Mouse (Mus musculus) CH12.LX (cell line): ENCODE data around the gene Cfap69. TPM values are rescaled to one million over a fixed set of nuclear protein-coding genes. Genes with fewer than 3 reads are reported as not detected.

ENCODE experiments used
- DNase-seq: peaks from one replicate; pipeline ENCODE4 v3.0.0-alpha.2; 2013; ENCODE audit errors: extremely low read depth
- H3K27ac ChIP-seq: 2 replicates; pipeline ENCODE4 v1.5.1; 2012; ENCODE audit warnings: low read depth, mild to moderate bottlenecking, control low read depth, moderate library complexity; ENCODE audit not compliant: insufficient read depth
- H3K27me3 ChIP-seq: replicated peaks from 2 replicates; pipeline ENCODE3; 2012; ENCODE audit warnings: inconsistent platforms
- H3K36me3 ChIP-seq, 2 experiments: replicated peaks in 1 of 2; 2 replicates each; pipeline versions ENCODE3 to v1.6.1; 2012; ENCODE audit warnings: inconsistent platforms in 1 of 2, low read length in 1 of 2, mild to moderate bottlenecking in 1 of 2, mixed read lengths in 1 of 2, moderate library complexity in 1 of 2; ENCODE audit not compliant: control insufficient read depth in 1 of 2, insufficient read depth in 1 of 2
- H3K4me1 ChIP-seq, 2 experiments: 2 replicates each; pipeline ENCODE4 v1.6.1; 2012; ENCODE audit warnings: inconsistent platforms in 1 of 2, moderate library complexity in 1 of 2; ENCODE audit not compliant: insufficient read depth in 2 of 2, control insufficient read depth in 1 of 2
- H3K4me2 ChIP-seq: 2 replicates; pipeline ENCODE4 v1.6.1; 2012; ENCODE audit warnings: low read depth, mild to moderate bottlenecking, control low read depth; ENCODE audit not compliant: poor library complexity, insufficient read depth, severe bottlenecking
- H3K4me3 ChIP-seq, 3 experiments: fragments of 150-350 bp in 1 of 3; sonication (generic) in 1 of 3; replicated peaks in 1 of 3; 2 replicates each; pipeline versions ENCODE3 to v1.5.1; 2011 to 2012; ENCODE audit warnings: low read depth in 2 of 3, low read length in 2 of 3, mild to moderate bottlenecking in 2 of 3, moderate library complexity in 2 of 3, control low read depth in 1 of 3, improper control_type of control experiment in 1 of 3, inconsistent platforms in 1 of 3, mixed read lengths in 1 of 3; ENCODE audit not compliant: poor library complexity in 1 of 3
- H3K79me2 ChIP-seq: replicated peaks from 2 replicates; pipeline ENCODE4 v1.6.1; 2012; ENCODE audit warnings: mild to moderate bottlenecking, moderate library complexity; ENCODE audit not compliant: control insufficient read depth, poor library complexity, insufficient read depth, severe bottlenecking; ENCODE audit errors: extremely low read depth
- H3K9ac ChIP-seq: 2 replicates; pipeline ENCODE4 v1.6.1; 2012; ENCODE audit warnings: low read depth, mild to moderate bottlenecking, control low read depth, moderate library complexity; ENCODE audit not compliant: insufficient read depth
- H3K9me3 ChIP-seq: replicated peaks from 2 replicates; pipeline ENCODE3; 2012; ENCODE audit warnings: low read length, inconsistent platforms, mixed read lengths
- CHD1 ChIP-seq: IDR thresholded peaks from 2 replicates; pipeline ENCODE4 v1.6.1; 2012; ENCODE audit warnings: low read depth, low read length, improper control_type of control experiment, inconsistent platforms
- CTCF ChIP-seq, 2 experiments: IDR thresholded peaks in 1 of 2; conservative IDR thresholded peaks in 1 of 2; 2 replicates each; pipeline ENCODE4 v1.5.1; 2011 to 2012; ENCODE audit warnings: low read depth in 2 of 2, low read length in 2 of 2, improper control_type of control experiment in 1 of 2, inconsistent platforms in 1 of 2, mild to moderate bottlenecking in 1 of 2, moderate library complexity in 1 of 2
- ELF1 ChIP-seq: IDR thresholded peaks from 2 replicates; pipeline ENCODE4 v1.6.1; 2014; ENCODE audit warnings: low read depth, mild to moderate bottlenecking, inconsistent platforms, low read length, improper control_type of control experiment
- EP300 ChIP-seq: IDR thresholded peaks from 2 replicates; pipeline ENCODE4 v1.6.1; 2011; ENCODE audit warnings: low read length, improper control_type of control experiment
- GABPA ChIP-seq: IDR thresholded peaks from 2 replicates; pipeline ENCODE4 v1.6.1; 2012; ENCODE audit warnings: low read depth, low read length, improper control_type of control experiment, inconsistent platforms; ENCODE audit not compliant: insufficient replicate concordance
- JUN ChIP-seq: IDR thresholded peaks from 2 replicates; pipeline ENCODE4 v1.6.1; 2011; ENCODE audit warnings: low read depth, mild to moderate bottlenecking, low read length, improper control_type of control experiment, moderate library complexity; ENCODE audit not compliant: insufficient read depth
- JUND ChIP-seq: conservative IDR thresholded peaks from 2 replicates; pipeline ENCODE4 v1.6.1; 2011; ENCODE audit warnings: low read depth, low read length, improper control_type of control experiment
- MAFK ChIP-seq: IDR thresholded peaks from 2 replicates; pipeline ENCODE4 v1.6.1; 2011; ENCODE audit warnings: low read length, improper control_type of control experiment; ENCODE audit not compliant: insufficient replicate concordance
- MAX ChIP-seq: IDR thresholded peaks from 2 replicates; pipeline ENCODE4 v1.6.1; 2011; ENCODE audit warnings: low read length, improper control_type of control experiment
- MAZ ChIP-seq: IDR thresholded peaks from 2 replicates; pipeline ENCODE4 v1.6.1; 2012; ENCODE audit warnings: low read depth, mild to moderate bottlenecking, inconsistent platforms, low read length, improper control_type of control experiment, moderate library complexity
- NRF1 ChIP-seq: IDR thresholded peaks from 2 replicates; pipeline ENCODE4 v1.6.1; 2014; ENCODE audit warnings: low read depth, mild to moderate bottlenecking, inconsistent platforms, low read length, improper control_type of control experiment, moderate library complexity
- PAX5 ChIP-seq: IDR thresholded peaks from 2 replicates; pipeline ENCODE4 v1.6.1; 2012; ENCODE audit warnings: low read length, inconsistent platforms, mixed read lengths
- POLR2A ChIP-seq: IDR thresholded peaks from 2 replicates; pipeline ENCODE4 v1.6.1; 2011; ENCODE audit warnings: low read depth, mild to moderate bottlenecking, improper control_type of control experiment, low read length
- POLR2AphosphoS2 ChIP-seq: IDR thresholded peaks from 2 replicates; pipeline ENCODE4 v1.6.1; 2011; ENCODE audit warnings: low read depth, low read length, improper control_type of control experiment
- RAD21 ChIP-seq: IDR thresholded peaks from 2 replicates; pipeline ENCODE4 v1.6.1; 2011; ENCODE audit warnings: low read depth, mild to moderate bottlenecking, low read length, improper control_type of control experiment, moderate library complexity
- RCOR1 ChIP-seq: conservative IDR thresholded peaks from 2 replicates; pipeline ENCODE4 v1.6.1; 2012; ENCODE audit warnings: low read depth, mild to moderate bottlenecking, inconsistent platforms, low read length, improper control_type of control experiment
- SIN3A ChIP-seq: IDR thresholded peaks from 2 replicates; pipeline ENCODE4 v1.6.1; 2012; ENCODE audit warnings: low read length, improper control_type of control experiment, inconsistent platforms
- SMC3 ChIP-seq: IDR thresholded peaks from 2 replicates; pipeline ENCODE4 v1.6.1; 2011; ENCODE audit warnings: low read depth, low read length, improper control_type of control experiment
- TCF12 ChIP-seq: IDR thresholded peaks from 2 replicates; pipeline ENCODE4 v1.6.1; 2014; ENCODE audit warnings: low read depth, mild to moderate bottlenecking, inconsistent platforms, low read length, improper control_type of control experiment
- UBTF ChIP-seq: IDR thresholded peaks from 2 replicates; pipeline ENCODE4 v1.6.1; 2012; ENCODE audit warnings: low read depth, mild to moderate bottlenecking, inconsistent platforms, low read length, improper control_type of control experiment, moderate library complexity
- USF1 ChIP-seq: IDR thresholded peaks from 2 replicates; pipeline ENCODE4 v1.6.1; 2014; ENCODE audit warnings: low read depth, mild to moderate bottlenecking, inconsistent platforms, low read length, improper control_type of control experiment
- ZKSCAN1 ChIP-seq: IDR thresholded peaks from 2 replicates; pipeline ENCODE4 v1.6.1; 2012; ENCODE audit warnings: low read depth, inconsistent platforms, low read length, improper control_type of control experiment, borderline replicate concordance
- ZMIZ1 ChIP-seq: IDR thresholded peaks from 2 replicates; pipeline ENCODE4 v1.6.1; 2012; ENCODE audit warnings: low read depth, mild to moderate bottlenecking, inconsistent platforms, low read length, improper control_type of control experiment
- dilution Hi-C: fragments of 300-500 bp; cut with MboI; formaldehyde crosslinking; loops from 2 replicates; pipeline ENCODE4 v1.14.3; 2020; ENCODE audit warnings: low sequenced_read_pairs; ENCODE audit not compliant: extremely low pct_unique_long_range_greater_than_20kb, extremely low pct_ligation_motif_present
- in situ Hi-C: fragments of 300-500 bp; cut with MboI; formaldehyde crosslinking; loops from 3 replicates; pipeline ENCODE4 v1.14.3; 2019; ENCODE audit warnings: low sequenced_read_pairs, low pct_ligation_motif_present, low pct_unique_long_range_greater_than_20kb, mixed read lengths
- polyA plus RNA-seq: library from polyadenylated mRNA; unstranded; fragments of >175 nt; gene quantifications from 2 replicates; pipeline ENCODE4 v1.2.1, GENCODE M21; 2012; ENCODE audit warnings: low read depth; ENCODE audit not compliant: insufficient read length
- total RNA-seq, 2 experiments: library from RNA; depleted of rRNA; stranded (reverse); fragments of 300-350 nt in 1 of 2; fragments of >200 nt in 1 of 2; gene quantifications; 2 replicates each; pipeline ENCODE4 v1.2.3; 2012 to 2014

The Cfap69 gene
- total and polyA plus RNA-seq, 3 experiments = 0.51 to 1.5 (median 1.2) TPM

GRCm38 (mm10) chr5:5700386-5700785 is 36.3 kb upstream of the Cfap69 start:
- in situ Hi-C loops = no loop called here
- Histone ChIP-seq H3K36me3 (no peaks in the 10 kb centered on the region), H3K9ac (no peak overlapping the region), H3K4me2 (no peak overlapping the region), H3K27me3 (no peaks in the 10 kb centered on the region), H3K27ac (no peak overlapping the region), H3K79me2 (no peaks in the 10 kb centered on the region), H3K9me3 (no peaks in the 10 kb centered on the region), H3K4me1 (no peaks in the 10 kb centered on the region), H3K4me3 (no peak overlapping the region)
- dilution Hi-C loops = no loop called here
- no peak for DNase-seq
- TF ChIP-seq NRF1 (no peak), POLR2AphosphoS2 (no peak), SMC3 (no peak), JUND (no peak), GABPA (no peak), MAX (no peak), CHD1 (no peak), JUN (no peak), MAZ (no peak), CTCF (conservative IDR thresholded peaks at IDR 0.05 in 1 of 2, IDR thresholded peaks at IDR 0.05 in 1 of 2; ENCODE audit: low read depth in 2 of 2, low read length in 2 of 2) (no peak), USF1 (no peak), ZMIZ1 (no peak), ZKSCAN1 (no peak), UBTF (no peak), EP300 (no peak), RCOR1 (no peak), ELF1 (no peak)

GRCm38 (mm10) chr5:5698830-5699229 is 34.8 kb upstream of the Cfap69 start:
- dilution Hi-C loops = no loop called here
- no peak overlapping the region for H3K4me2 ChIP-seq
- no peak overlapping the region for H3K27ac ChIP-seq
- no peak for TF ChIP-seq POLR2A
- no peak for TF ChIP-seq TCF12
- no peak for TF ChIP-seq GABPA
- no peak for TF ChIP-seq SIN3A
- TF ChIP-seq MAZ = no peak
- no peak for TF ChIP-seq MAFK
- TF ChIP-seq EP300 = no peak
- TF ChIP-seq PAX5 = no peak
- no peak for TF ChIP-seq RAD21
- no peak for TF ChIP-seq MAX
- TF ChIP-seq ZKSCAN1 = no peak
- TF ChIP-seq SMC3 = no peak
- H3K79me2 ChIP-seq = no peaks in the 10 kb centered on the region
- no peaks in the 10 kb centered on the region for H3K4me1 ChIP-seq
- in situ Hi-C loops = no loop called here
- H3K27me3 ChIP-seq = no peaks in the 10 kb centered on the region
- H3K9me3 ChIP-seq = peaks cover 5% of the 10 kb centered on the region
- no peak overlapping the region for H3K4me3 ChIP-seq
- no peak for DNase-seq
- no peaks in the 10 kb centered on the region for H3K36me3 ChIP-seq
- no peak overlapping the region for H3K9ac ChIP-seq
